Mouse (Mus musculus): ENCODE measurements around the gene Necab3. TPM values are rescaled to one million over a fixed set of nuclear protein-coding genes. Genes with fewer than 3 reads are reported as not detected.

Necab3 gene
- polyA plus RNA-seq, 1 experiment from 2014 or later, result 2.8 TPM

DNA sequence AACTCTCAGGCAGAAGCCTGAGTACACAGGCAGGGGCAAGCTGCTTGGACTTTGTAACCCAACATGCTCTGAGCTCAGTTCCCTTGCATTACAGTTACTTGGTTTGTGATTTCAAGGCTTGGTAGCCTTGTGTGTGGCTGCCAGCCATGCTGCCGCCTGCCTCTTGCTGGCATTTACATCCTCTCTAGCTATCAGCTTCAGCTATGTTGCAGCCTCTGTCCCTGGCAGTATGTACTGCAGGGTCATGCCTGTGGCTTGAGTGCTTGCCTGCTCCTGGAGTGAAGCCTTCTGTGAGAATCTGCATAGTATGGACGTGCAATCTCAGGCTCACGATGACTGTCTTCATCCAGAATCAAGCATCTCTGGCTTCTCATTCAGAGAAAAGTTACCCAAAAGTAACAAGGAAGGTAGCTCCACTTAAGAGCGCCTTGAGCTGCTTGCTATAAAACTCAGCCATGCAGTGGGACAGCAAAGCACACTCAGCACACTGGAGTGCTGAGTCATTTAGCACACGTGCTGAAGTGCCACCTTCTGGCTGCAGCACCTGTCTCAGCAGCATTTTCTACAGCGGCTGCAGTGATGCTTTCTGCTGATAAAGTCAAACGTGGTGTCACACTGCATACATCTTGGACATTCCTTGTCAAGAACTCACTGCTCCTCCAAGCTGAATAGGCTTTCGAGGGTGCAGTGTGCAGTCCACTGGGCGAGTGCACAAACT is 51.0 kb downstream of the Necab3 start:
- Histone ChIP-seq H3K27me3 (ENCODE audit: insufficient read depth, low read length) (no peaks in the 10 kb centered on the region), H3K36me3 (ENCODE audit: insufficient read depth, low read length) (peaks cover 22% of the 10 kb centered on the region), H3K27ac (ENCODE audit: low read length) (0 out of 2 replicates have a peak overlapping the region, but pooled peaks have one; percentile 2), H3K4me3 (ENCODE audit: low read length) (no peak overlapping the region), H3K4me1 (ENCODE audit: insufficient read depth, low read length) (no peaks in the 10 kb centered on the region), H3K9me3 (ENCODE audit: low read length) (no peaks in the 10 kb centered on the region), H3K9ac (replicated peaks; ENCODE audit: low read length) (no peak overlapping the region), H3K4me2 (replicated peaks; ENCODE audit: low read depth, low read length) (no peak overlapping the region)
- 73% methylated on average over 9 of the region's 9 CpGs for WGBS
- ATAC-seq (ENCODE audit: low FRiP score, low TSS enrichment), result no peak

DNA sequence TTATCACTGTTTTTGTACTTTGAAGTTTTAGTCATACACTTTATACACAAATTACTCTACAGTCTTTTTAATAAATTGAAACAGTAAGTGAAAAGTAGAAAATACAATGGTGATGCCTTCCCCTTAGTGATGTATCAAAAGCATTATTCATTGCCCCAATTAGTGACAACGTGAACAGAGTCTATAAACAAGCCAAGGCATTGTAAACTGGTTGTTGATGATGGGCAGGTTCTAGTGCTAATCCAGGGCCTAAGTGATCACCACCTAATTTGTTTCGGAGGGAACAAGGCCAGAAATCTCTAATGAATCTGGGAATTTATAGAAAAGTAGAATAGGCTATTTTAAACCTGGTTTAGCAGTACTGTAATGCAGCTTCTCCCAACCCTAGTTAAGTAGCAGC is 51.6 kb downstream of the Necab3 start:
- Histone ChIP-seq H3K9me3 (ENCODE audit: low read length) (no peaks in the 10 kb centered on the region), H3K4me1 (ENCODE audit: insufficient read depth, low read length) (no peaks in the 10 kb centered on the region), H3K27me3 (ENCODE audit: insufficient read depth, low read length) (no peaks in the 10 kb centered on the region), H3K4me2 (replicated peaks; ENCODE audit: low read depth, low read length) (no peak overlapping the region), H3K36me3 (ENCODE audit: insufficient read depth, low read length) (peaks cover 22% of the 10 kb centered on the region), H3K4me3 (ENCODE audit: low read length) (no peak overlapping the region), H3K9ac (replicated peaks; ENCODE audit: low read length) (no peak overlapping the region), H3K27ac (ENCODE audit: low read length) (no peak overlapping the region)
- WGBS, result 69% methylated on average over 2 of the region's 2 CpGs
- ATAC-seq (ENCODE audit: low FRiP score, low TSS enrichment), result no peak

DNA sequence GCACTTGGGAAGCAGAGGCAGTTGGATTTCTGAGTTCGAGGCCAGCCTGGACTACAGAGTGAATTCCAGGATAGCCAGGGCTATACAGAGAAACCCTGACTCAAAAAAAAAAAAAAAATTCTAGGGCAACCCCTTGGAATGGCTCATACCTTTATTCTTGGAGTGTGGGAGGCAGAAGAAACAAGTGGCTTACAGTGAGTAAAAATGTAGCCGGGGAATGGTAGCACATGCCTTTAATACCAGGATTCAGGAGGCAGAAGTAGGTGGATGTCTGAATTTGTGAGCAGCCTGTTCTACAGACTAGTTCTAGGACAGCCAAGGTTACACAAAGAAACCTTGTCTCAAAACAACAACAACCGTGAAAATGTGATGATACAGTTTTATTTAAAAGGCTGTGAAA is 57.9 kb downstream of the Necab3 start:
- Histone ChIP-seq H3K27me3 (ENCODE audit: insufficient read depth, low read length) (no peaks in the 10 kb centered on the region), H3K4me3 (ENCODE audit: low read length) (no peak overlapping the region), H3K9me3 (ENCODE audit: low read length) (no peaks in the 10 kb centered on the region), H3K4me2 (replicated peaks; ENCODE audit: low read depth, low read length) (no peak overlapping the region), H3K36me3 (ENCODE audit: insufficient read depth, low read length) (no peaks in the 10 kb centered on the region), H3K9ac (replicated peaks; ENCODE audit: low read length) (no peak overlapping the region), H3K27ac (ENCODE audit: low read length) (no peak overlapping the region), H3K4me1 (ENCODE audit: insufficient read depth, low read length) (peaks cover 3% of the 10 kb centered on the region; the same call in 1 of the 2 replicates)
- 92% methylated on average over 3 of the region's 3 CpGs for WGBS
- ATAC-seq (ENCODE audit: low FRiP score, low TSS enrichment), result no peak

DNA sequence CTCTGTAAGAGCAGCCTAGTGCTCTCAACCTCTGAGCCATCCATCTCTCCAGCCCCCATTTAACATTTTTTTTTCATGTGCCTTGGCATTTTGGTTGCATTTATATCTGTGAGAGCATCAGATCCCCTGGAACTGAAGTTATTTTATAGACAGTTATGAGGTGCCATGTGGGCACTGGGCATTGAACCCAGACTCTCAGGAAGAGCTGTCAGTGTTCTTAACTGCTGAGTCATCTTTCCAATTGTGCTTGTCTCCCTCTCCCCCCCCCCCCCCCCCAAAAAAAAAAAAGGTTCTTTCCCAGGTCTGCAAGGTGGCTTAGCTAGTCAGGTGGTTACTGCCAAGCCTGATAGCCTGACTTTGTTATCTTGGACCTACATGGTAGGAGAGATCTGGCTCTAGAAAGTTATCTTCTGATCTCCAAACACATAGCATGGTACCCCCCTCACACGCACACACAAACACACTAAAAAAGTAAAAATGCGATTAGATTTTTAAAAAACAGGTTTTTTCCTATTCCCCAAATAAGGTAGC is 58.9 kb downstream of the Necab3 start:
- Histone ChIP-seq H3K4me3 (ENCODE audit: low read length) (no peak overlapping the region), H3K36me3 (ENCODE audit: insufficient read depth, low read length) (no peaks in the 10 kb centered on the region), H3K9ac (replicated peaks; ENCODE audit: low read length) (no peak overlapping the region), H3K4me1 (ENCODE audit: insufficient read depth, low read length) (peaks cover 3% of the 10 kb centered on the region; the same call in 1 of the 2 replicates), H3K27ac (ENCODE audit: low read length) (no peak overlapping the region), H3K27me3 (ENCODE audit: insufficient read depth, low read length) (no peaks in the 10 kb centered on the region), H3K4me2 (replicated peaks; ENCODE audit: low read depth, low read length) (no peak overlapping the region), H3K9me3 (ENCODE audit: low read length) (no peaks in the 10 kb centered on the region)
- 91% methylated on average over 2 of the region's 2 CpGs for WGBS
- no peak for ATAC-seq (ENCODE audit: low FRiP score, low TSS enrichment)

DNA sequence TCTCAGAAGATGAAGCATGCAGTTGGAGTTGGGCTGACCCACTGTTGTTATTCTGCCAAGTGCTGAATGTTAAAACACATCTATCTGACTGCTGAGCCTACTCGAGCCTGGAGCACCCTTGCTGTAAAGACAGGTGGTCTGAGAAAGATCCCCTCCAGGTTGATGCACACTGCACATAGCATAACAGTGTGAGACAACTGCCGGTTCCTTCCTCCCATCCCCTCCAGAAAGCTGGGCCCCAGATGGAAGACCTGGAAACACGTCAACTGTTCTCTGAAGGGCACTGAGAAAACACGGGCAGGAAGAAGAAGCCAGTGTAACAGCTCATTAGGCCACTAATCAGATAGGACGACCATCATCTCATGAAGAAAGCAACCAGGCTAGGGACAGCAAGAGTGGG is 60.1 kb downstream of the Necab3 start:
- H3K27ac ChIP-seq (ENCODE audit: low read length), result no peak overlapping the region
- 36% methylated on average over 5 of the region's 5 CpGs for WGBS
- H3K36me3 ChIP-seq (ENCODE audit: insufficient read depth, low read length), result no peaks in the 10 kb centered on the region
- no peak overlapping the region for H3K4me2 ChIP-seq (replicated peaks; ENCODE audit: low read depth, low read length)
- H3K4me1 ChIP-seq (ENCODE audit: insufficient read depth, low read length), result peaks cover 3% of the 10 kb centered on the region; the same call in 1 of the 2 replicates
- no peak for ATAC-seq (ENCODE audit: low FRiP score, low TSS enrichment)
- H3K4me3 ChIP-seq (ENCODE audit: low read length), result no peak overlapping the region
- no peaks in the 10 kb centered on the region for H3K9me3 ChIP-seq (ENCODE audit: low read length)
- H3K9ac ChIP-seq (replicated peaks; ENCODE audit: low read length), result no peak overlapping the region
- no peaks in the 10 kb centered on the region for H3K27me3 ChIP-seq (ENCODE audit: insufficient read depth, low read length)

DNA sequence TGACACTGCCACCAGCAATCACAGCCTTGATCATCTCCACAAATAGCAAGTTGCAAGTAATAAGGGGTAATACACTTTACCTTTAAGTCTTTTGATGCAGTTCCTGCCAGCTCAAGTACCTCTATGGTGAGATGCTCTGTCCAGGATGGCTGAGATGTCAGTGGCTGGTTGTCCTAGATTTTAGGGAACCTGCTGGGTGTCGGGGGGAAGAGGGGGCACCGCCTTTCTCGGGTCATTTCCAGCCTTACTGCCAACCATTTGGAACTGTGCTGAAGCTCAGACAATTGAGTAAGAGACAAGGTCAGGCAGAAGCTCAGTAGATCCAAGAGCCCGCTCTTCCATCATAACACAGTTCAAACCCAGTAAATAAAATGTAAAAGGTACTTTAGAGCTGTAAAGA is 63.7 kb downstream of the Necab3 start:
- H3K27ac ChIP-seq (ENCODE audit: low read length), result no peak overlapping the region
- H3K9me3 ChIP-seq (ENCODE audit: low read length), result no peaks in the 10 kb centered on the region
- ATAC-seq (ENCODE audit: low FRiP score, low TSS enrichment), result no peak
- H3K4me3 ChIP-seq (ENCODE audit: low read length), result no peak overlapping the region
- no peaks in the 10 kb centered on the region for H3K36me3 ChIP-seq (ENCODE audit: insufficient read depth, low read length)
- no peak overlapping the region for H3K9ac ChIP-seq (replicated peaks; ENCODE audit: low read length)
- H3K4me2 ChIP-seq (replicated peaks; ENCODE audit: low read depth, low read length), result no peak overlapping the region
- 77% methylated on average over 4 of the region's 4 CpGs for WGBS
- peaks cover 3% of the 10 kb centered on the region; the same call in 1 of the 2 replicates for H3K4me1 ChIP-seq (ENCODE audit: insufficient read depth, low read length)
- no peaks in the 10 kb centered on the region for H3K27me3 ChIP-seq (ENCODE audit: insufficient read depth, low read length)

Other genes starting within 250 kb of the Necab3 start
- 17.4 and 23.4 TPM in 2 replicates for gene Cdk5rap1, start 185.9 kb downstream of the Necab3 start, polyA plus RNA-seq (2015; fragmentation: Nextera tagmentation; extraction: Ambion mirVana)
- 9.5 and 12.2 TPM in 2 replicates for gene Snta1, start 150.8 kb downstream of the Necab3 start, polyA plus RNA-seq (2015; fragmentation: Nextera tagmentation; extraction: Ambion mirVana)
- 44.2 and 48.3 TPM in 2 replicates for gene Cbfa2t2, start 122.4 kb downstream of the Necab3 start, polyA plus RNA-seq (2015; fragmentation: Nextera tagmentation; extraction: Ambion mirVana)
- gene 1700003F12Rik, start 11.8 kb downstream of the Necab3 start, polyA plus RNA-seq (2015; fragmentation: Nextera tagmentation; extraction: Ambion mirVana), result 0.44 and 0.64 TPM in 2 replicates
- gene Actl10, start 7.1 kb downstream of the Necab3 start, polyA plus RNA-seq (2015; fragmentation: Nextera tagmentation; extraction: Ambion mirVana), result 0.20 and 0.27 TPM in 2 replicates
- 11.6 and 19.6 TPM in 2 replicates for gene E2f1, start 11.0 kb upstream of the Necab3 start, polyA plus RNA-seq (2015; fragmentation: Nextera tagmentation; extraction: Ambion mirVana)
- 31.8 and 32.9 TPM in 2 replicates for gene Pxmp4, start 44.8 kb upstream of the Necab3 start, polyA plus RNA-seq (2015; fragmentation: Nextera tagmentation; extraction: Ambion mirVana)
- 1.2 and 1.3 TPM in 2 replicates for gene Zfp341, start 54.4 kb upstream of the Necab3 start, polyA plus RNA-seq (2015; fragmentation: Nextera tagmentation; extraction: Ambion mirVana)
- 0.40 TPM in 1 of 2 replicates, not detected in the other for gene 4930519P11Rik, start 54.5 kb upstream of the Necab3 start, polyA plus RNA-seq (2015; fragmentation: Nextera tagmentation; extraction: Ambion mirVana)
- 18.0 and 20.7 TPM in 2 replicates for gene Chmp4b, start 92.8 kb upstream of the Necab3 start, polyA plus RNA-seq (2015; fragmentation: Nextera tagmentation; extraction: Ambion mirVana)
- gene Gm14214, start 211.1 kb upstream of the Necab3 start, polyA plus RNA-seq (2015; fragmentation: Nextera tagmentation; extraction: Ambion mirVana), result not detected in 2 replicates
- gene Raly, start 232.2 kb upstream of the Necab3 start, polyA plus RNA-seq (2015; fragmentation: Nextera tagmentation; extraction: Ambion mirVana), result 42.3 and 48.4 TPM in 2 replicates
- 0.35 TPM in 1 of 2 replicates, not detected in the other for gene a, start 232.5 kb upstream of the Necab3 start, polyA plus RNA-seq (2015; fragmentation: Nextera tagmentation; extraction: Ambion mirVana)

Data from kidney, embryonic 16.5 days (tissue).